Mouse (Mus musculus) forebrain, embryonic 11.5 days (tissue): Measurements from ENCODE around the gene Ncor2. TPM values are rescaled to one million over a fixed set of nuclear protein-coding genes. Genes with fewer than 3 reads are reported as not detected.

Experiments used
- ATAC-seq: fragments of 200-750 bp; cut with Nextera tagmentation; replicated peaks from 2 replicates; pipeline ENCODE4 v1.8.0; 2017; ENCODE audit warnings: moderate TSS enrichment; ENCODE audit not compliant: low FRiP score
- DNase-seq: peaks from one replicate; pipeline ENCODE4 v3.0.0-alpha.2; 2017; ENCODE audit warnings: low spot score
- H3K27ac ChIP-seq: fragments of 300-500 bp; sonication (generic); 2 replicates; pipeline ENCODE4 v1.5.1; 2014; ENCODE audit warnings: low read depth, low read length
- H3K27me3 ChIP-seq: fragments of 300-500 bp; sonication (generic); 2 replicates; pipeline ENCODE4 v1.6.1; 2014; ENCODE audit warnings: mild to moderate bottlenecking, low read length, mixed read lengths; ENCODE audit not compliant: control insufficient read depth, insufficient read depth
- H3K36me3 ChIP-seq: fragments of 300-500 bp; sonication (generic); 2 replicates; pipeline ENCODE4 v1.6.1; 2014; ENCODE audit warnings: mild to moderate bottlenecking, low read length, moderate library complexity, mixed read lengths; ENCODE audit not compliant: control insufficient read depth, insufficient read depth
- H3K4me1 ChIP-seq: fragments of 300-500 bp; sonication (generic); replicated peaks from 2 replicates; pipeline ENCODE4 v1.6.1; 2014; ENCODE audit warnings: low read length, mixed read lengths; ENCODE audit not compliant: control insufficient read depth, insufficient read depth
- H3K4me2 ChIP-seq: fragments of 300-500 bp; sonication (generic); 2 replicates; pipeline ENCODE4 v1.6.1; 2014; ENCODE audit warnings: low read depth, mild to moderate bottlenecking, low read length, moderate library complexity, mixed read lengths; ENCODE audit not compliant: severe bottlenecking
- H3K4me3 ChIP-seq: fragments of 300-500 bp; sonication (generic); 2 replicates; pipeline ENCODE4 v1.5.1; 2014; ENCODE audit warnings: low read depth, low read length
- H3K9ac ChIP-seq: fragments of 300-500 bp; sonication (generic); 2 replicates; pipeline ENCODE4 v1.6.1; 2014; ENCODE audit warnings: low read length
- H3K9me3 ChIP-seq: fragments of 300-500 bp; sonication (generic); 2 replicates; pipeline ENCODE4 v1.6.1; 2016; ENCODE audit warnings: low read length, mixed read lengths; ENCODE audit not compliant: control insufficient read depth
- WGBS: fragments of 180-500 bp; shearing (Covaris S2); extraction: QIAGEN DNeasy Blood & Tissue Kit; methylation state at CpG from one replicate; pipeline ENCODE4 v1.1.7; 2014; 5-methylcytosine and 5-hydroxymethylcytosine counted together
- polyA plus RNA-seq: library from polyadenylated mRNA; unstranded; fragments of >200 nt; fragmentation: Nextera tagmentation; extraction: Ambion mirVana; gene quantifications from 2 replicates; pipeline ENCODE4 v1.2.1, GENCODE M21; 2014

Gene Ncor2
- polyA plus RNA-seq, 1 experiment from 2014 or later = 27.3 TPM

GRCm38 (mm10) chr5:125188812-125189598, 10.0 kb upstream of the Ncor2 start:
- no peak overlapping the region for H3K4me3 ChIP-seq
- WGBS = 24% methylated on average over 12 of the region's 12 CpGs

GRCm38 (mm10) chr5:125184826-125185225, 5.8 kb upstream of the Ncor2 start:
- no peak overlapping the region for H3K4me2 ChIP-seq
- H3K4me1 ChIP-seq = peaks cover 14% of the 10 kb centered on the region
- 13% methylated on average over 6 of the region's 6 CpGs for WGBS
- H3K27ac ChIP-seq = no peak overlapping the region
- no peak overlapping the region for H3K4me3 ChIP-seq
- no peaks in the 10 kb centered on the region for H3K36me3 ChIP-seq
- ATAC-seq (no peak), DNase-seq (peak; percentile 70)
- no peaks in the 10 kb centered on the region for H3K9me3 ChIP-seq
- no peak overlapping the region for H3K9ac ChIP-seq
- H3K27me3 ChIP-seq = no peaks in the 10 kb centered on the region; the same call in 1 of the 2 replicates

More at GRCm38 (mm10) chr5:125188812-125189598, 10.0 kb upstream of the Ncor2 start:
- DNase-seq (no peak), ATAC-seq (no peak)
- Histone ChIP-seq H3K9ac (no peak overlapping the region), H3K27me3 (no peaks in the 10 kb centered on the region), H3K4me1 (peaks cover 11% of the 10 kb centered on the region), H3K27ac (no peak overlapping the region), H3K36me3 (no peaks in the 10 kb centered on the region), H3K9me3 (no peaks in the 10 kb centered on the region), H3K4me2 (no peak overlapping the region)

- Histone ChIP-seq H3K27me3 (no peaks in the 10 kb centered on the region; the same call in 1 of the 2 replicates), H3K27ac (no peak overlapping the region), H3K9me3 (no peaks in the 10 kb centered on the region), H3K4me1 (peaks cover 14% of the 10 kb centered on the region), H3K4me2 (no peak overlapping the region), H3K36me3 (no peaks in the 10 kb centered on the region), H3K9ac (no peak overlapping the region), H3K4me3 (no peak overlapping the region)
- WGBS = 24% methylated on average over 23 of the region's 23 CpGs
- ATAC-seq = no peak
- no peak for DNase-seq
These were observed 4.4 kb upstream of the Ncor2 start for GRCm38 (mm10) chr5:125183321-125184003.

GRCm38 (mm10) chr5:125180630-125181263, 1.7 kb upstream of the Ncor2 start:
- Histone ChIP-seq H3K9me3 (no peaks in the 10 kb centered on the region), H3K9ac (no peak overlapping the region), H3K4me3 (no peak overlapping the region), H3K4me1 (peaks cover 27% of the 10 kb centered on the region), H3K4me2 (no peak overlapping the region), H3K27me3 (no peaks in the 10 kb centered on the region; the same call in 1 of the 2 replicates), H3K27ac (no peak overlapping the region), H3K36me3 (no peaks in the 10 kb centered on the region)
- WGBS = 91% methylated on average over 6 of the region's 6 CpGs
- no peak for ATAC-seq
- DNase-seq = no peak

GRCm38 (mm10) chr5:125179735-125180629, 963 bp upstream of the Ncor2 start:
- Histone ChIP-seq H3K27ac (peak overlapping the region; percentile 43; the same call in 1 of the 2 replicates), H3K36me3 (no peaks in the 10 kb centered on the region), H3K4me3 (peak overlapping the region; percentile 93), H3K27me3 (no peaks in the 10 kb centered on the region; the same call in 1 of the 2 replicates), H3K4me2 (peak overlapping the region; percentile 98), H3K9ac (peak overlapping the region; percentile 43), H3K9me3 (no peaks in the 10 kb centered on the region), H3K4me1 (peaks cover 32% of the 10 kb centered on the region)
- WGBS = 4% methylated on average over 23 of the region's 25 CpGs
- ATAC-seq (peak; percentile 40), DNase-seq (no peak)

GRCm38 (mm10) chr5:125178171-125179006, 630 bp downstream of the Ncor2 start:
- Histone ChIP-seq H3K27ac (peak overlapping the region; percentile 86), H3K4me3 (peak overlapping the region; percentile 93), H3K4me1 (peaks cover 31% of the 10 kb centered on the region), H3K9ac (peak overlapping the region; percentile 88), H3K9me3 (no peaks in the 10 kb centered on the region), H3K36me3 (no peaks in the 10 kb centered on the region), H3K27me3 (no peaks in the 10 kb centered on the region; the same call in 1 of the 2 replicates), H3K4me2 (peak overlapping the region; percentile 98)
- ATAC-seq (peak; percentile 31), DNase-seq (peak; percentile 81)
- WGBS = under 1% methylated on average over 56 of the region's 60 CpGs

GRCm38 (mm10) chr5:125177481-125178134, 1.4 kb downstream of the Ncor2 start:
- Histone ChIP-seq H3K36me3 (no peaks in the 10 kb centered on the region), H3K4me2 (peak overlapping the region; percentile 98), H3K4me1 (peaks cover 39% of the 10 kb centered on the region), H3K4me3 (peak overlapping the region; percentile 93), H3K9me3 (no peaks in the 10 kb centered on the region), H3K9ac (peak overlapping the region; percentile 88), H3K27ac (peak overlapping the region; percentile 86), H3K27me3 (no peaks in the 10 kb centered on the region; the same call in 1 of the 2 replicates)
- DNase-seq (peak; percentile 88), ATAC-seq (peak; percentile 25)
- 1% methylated on average over 44 of the region's 44 CpGs for WGBS
